Mouse (Mus musculus) liver, postnatal 0 days (tissue): ENCODE data around the gene Slc31a2. TPM values are rescaled to one million over a fixed set of nuclear protein-coding genes. Genes with fewer than 3 reads are reported as not detected.

Experiments
- ATAC-seq: fragments of 200-750 bp; cut with Nextera tagmentation; 2 replicates; pipeline ENCODE4 v1.8.0; 2017; ENCODE audit warnings: mild to moderate bottlenecking, moderate library complexity
- DNase-seq: peaks from one replicate; pipeline ENCODE4 v3.0.0-alpha.2; 2016
- H3K27ac ChIP-seq: fragments of 300-500 bp; sonication (generic); 2 replicates; pipeline ENCODE4 v1.5.1; 2014; ENCODE audit warnings: antibody characterized with exemption, moderate library complexity, mild to moderate bottlenecking, low read depth
- H3K27me3 ChIP-seq: fragments of 300-500 bp; sonication (generic); 2 replicates; pipeline ENCODE4 v1.6.1; 2014; ENCODE audit warnings: low read length, control low read depth, mixed read lengths; ENCODE audit not compliant: insufficient read depth
- H3K36me3 ChIP-seq: fragments of 300-500 bp; sonication (generic); replicated peaks from 2 replicates; pipeline ENCODE4 v1.6.1; 2014; ENCODE audit warnings: mild to moderate bottlenecking, control low read depth, low read length, moderate library complexity, mixed read lengths; ENCODE audit not compliant: insufficient read depth
- H3K4me1 ChIP-seq: fragments of 300-500 bp; sonication (generic); 2 replicates; pipeline ENCODE4 v1.6.1; 2014; ENCODE audit warnings: antibody characterized with exemption, mild to moderate bottlenecking, control low read depth; ENCODE audit not compliant: insufficient read depth
- H3K4me2 ChIP-seq: fragments of 300-500 bp; sonication (generic); 2 replicates; pipeline ENCODE4 v1.6.1; 2014; ENCODE audit warnings: low read depth, mild to moderate bottlenecking, low read length, moderate library complexity, mixed read lengths
- H3K4me3 ChIP-seq: fragments of 300-500 bp; sonication (generic); 2 replicates; pipeline ENCODE4 v1.5.1; 2014; ENCODE audit warnings: low read depth, low read length
- H3K9ac ChIP-seq: fragments of 300-500 bp; sonication (generic); replicated peaks from 2 replicates; pipeline ENCODE4 v1.6.1; 2014; ENCODE audit warnings: mild to moderate bottlenecking, moderate library complexity
- H3K9me3 ChIP-seq: fragments of 300-500 bp; sonication (generic); 2 replicates; pipeline ENCODE4 v1.6.1; 2016; ENCODE audit warnings: mild to moderate bottlenecking, control low read depth, low read length, mixed read lengths
- CTCF ChIP-seq: sonication (generic); IDR thresholded peaks from 2 replicates; pipeline ENCODE4 v1.5.1; 2016; ENCODE audit warnings: antibody characterized with exemption, low read depth
- EP300 ChIP-seq: IDR thresholded peaks from 2 replicates; pipeline ENCODE4 v1.6.1; 2016; ENCODE audit warnings: antibody characterized with exemption, low read depth, mild to moderate bottlenecking
- WGBS: fragments of 180-500 bp; shearing (Covaris S2); extraction: QIAGEN DNeasy Blood & Tissue Kit; methylation state at CpG from one replicate; pipeline ENCODE4 v1.1.7; 2014; ENCODE audit not compliant: insufficient replicate concordance; 5-methylcytosine and 5-hydroxymethylcytosine counted together
- polyA plus RNA-seq: library from polyadenylated mRNA; unstranded; fragments of >200 nt; fragmentation: Nextera tagmentation; extraction: Ambion mirVana; gene quantifications from 2 replicates; pipeline ENCODE4 v1.2.1, GENCODE M21; 2015

Slc31a2 gene
- polyA plus RNA-seq, 1 experiment from 2014 or later, result 9.2 TPM

DNA sequence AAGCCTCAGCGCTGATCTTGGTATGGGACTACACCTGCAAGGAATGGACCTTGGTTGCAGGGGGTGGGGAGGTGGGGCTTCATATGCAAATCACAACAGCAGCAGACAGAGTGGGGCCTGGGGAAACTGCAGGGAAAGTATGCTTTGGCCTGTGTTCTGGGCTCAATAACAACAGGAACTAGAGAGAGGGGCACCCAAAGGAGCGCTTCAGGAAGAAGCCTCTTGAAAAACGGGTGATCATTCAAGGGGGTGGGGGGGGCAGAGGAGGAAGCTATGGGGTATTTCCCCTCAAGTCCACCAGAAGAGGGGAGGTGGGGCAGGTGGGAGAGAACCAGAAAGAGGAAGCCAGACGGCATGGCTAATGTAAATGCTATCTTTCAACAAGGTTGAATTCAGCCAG, 14.0 kb upstream of the Slc31a2 start:
- Histone ChIP-seq H3K4me2 (no peak overlapping the region), H3K36me3 (no peaks in the 10 kb centered on the region), H3K4me3 (no peak overlapping the region), H3K4me1 (no peaks in the 10 kb centered on the region), H3K27ac (no peak overlapping the region), H3K9me3 (no peaks in the 10 kb centered on the region), H3K27me3 (no peaks in the 10 kb centered on the region), H3K9ac (no peak overlapping the region)
- ATAC-seq (no peak), DNase-seq (no peak)
- TF ChIP-seq EP300 (no peak), CTCF (no peak)
- WGBS, result 28% methylated on average over 4 of the region's 4 CpGs

DNA sequence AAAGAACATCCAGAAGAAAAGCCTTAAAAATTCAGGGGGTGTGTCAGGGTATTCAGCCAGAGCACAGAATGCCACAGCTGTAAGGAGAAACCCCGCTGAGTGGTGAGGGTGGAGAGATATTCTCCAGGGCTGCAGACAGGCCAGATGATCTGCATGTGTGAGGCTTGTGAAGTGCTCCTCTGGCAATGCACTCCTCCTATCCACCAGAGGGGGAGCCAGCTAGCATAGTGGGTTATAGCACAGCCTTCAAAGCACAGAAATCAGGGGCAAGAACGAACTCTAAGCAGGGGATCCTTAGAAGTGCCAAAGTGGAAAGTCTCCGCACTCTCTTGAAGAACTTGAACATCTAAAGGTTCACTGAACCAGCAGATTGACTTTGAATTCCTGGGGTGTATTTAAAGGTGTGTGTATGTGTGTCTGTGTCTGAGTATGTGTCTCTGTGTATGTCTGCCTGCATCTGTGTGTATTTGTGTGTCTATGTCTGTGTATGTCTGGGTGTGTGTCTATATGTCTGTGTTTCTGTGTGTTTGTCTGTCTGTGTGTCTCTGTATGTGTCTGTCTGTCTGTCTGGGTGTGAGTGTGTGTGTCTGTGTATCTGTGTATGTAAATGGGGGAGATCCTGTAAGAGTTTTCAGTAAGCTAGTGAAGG, 11.3 kb upstream of the Slc31a2 start:
- no peak for DNase-seq
- TF ChIP-seq CTCF (peak; percentile 42), EP300 (no peak)

GRCm38 (mm10) chr4:62251776-62252175, 10.6 kb upstream of the Slc31a2 start:
- H3K4me3 ChIP-seq, result no peak overlapping the region
- no peaks in the 10 kb centered on the region for H3K27me3 ChIP-seq
- no peak overlapping the region for H3K9ac ChIP-seq
- 75% methylated on average over 4 of the region's 4 CpGs for WGBS
- H3K27ac ChIP-seq, result no peak overlapping the region
- H3K9me3 ChIP-seq, result no peaks in the 10 kb centered on the region
- H3K4me2 ChIP-seq, result no peak overlapping the region
- H3K36me3 ChIP-seq, result no peaks in the 10 kb centered on the region
- TF ChIP-seq CTCF (no peak), EP300 (no peak)
- no peak for DNase-seq
- ATAC-seq, result no peak
- H3K4me1 ChIP-seq, result no peaks in the 10 kb centered on the region

More for the DNA sequence above, 11.3 kb upstream of the Slc31a2 start:
- Histone ChIP-seq H3K9me3 (no peaks in the 10 kb centered on the region), H3K4me1 (no peaks in the 10 kb centered on the region), H3K4me3 (no peak overlapping the region), H3K9ac (no peak overlapping the region), H3K4me2 (no peak overlapping the region), H3K36me3 (no peaks in the 10 kb centered on the region), H3K27me3 (no peaks in the 10 kb centered on the region), H3K27ac (no peak overlapping the region)
- WGBS, result 47% methylated on average over 3 of the region's 3 CpGs
- no peak for ATAC-seq

- no peaks in the 10 kb centered on the region for H3K9me3 ChIP-seq
- TF ChIP-seq CTCF (no peak), EP300 (no peak)
- no peaks in the 10 kb centered on the region for H3K4me1 ChIP-seq
- WGBS, result 52% methylated on average over 8 of the region's 8 CpGs
- no peak overlapping the region for H3K27ac ChIP-seq
- no peaks in the 10 kb centered on the region for H3K36me3 ChIP-seq
- no peaks in the 10 kb centered on the region for H3K27me3 ChIP-seq
- H3K9ac ChIP-seq, result no peak overlapping the region
- H3K4me3 ChIP-seq, result no peak overlapping the region
- ATAC-seq (no peak), DNase-seq (no peak)
- H3K4me2 ChIP-seq, result no peak overlapping the region
Observed at GRCm38 (mm10) chr4:62254551-62254950, 7.8 kb upstream of the Slc31a2 start.

DNA sequence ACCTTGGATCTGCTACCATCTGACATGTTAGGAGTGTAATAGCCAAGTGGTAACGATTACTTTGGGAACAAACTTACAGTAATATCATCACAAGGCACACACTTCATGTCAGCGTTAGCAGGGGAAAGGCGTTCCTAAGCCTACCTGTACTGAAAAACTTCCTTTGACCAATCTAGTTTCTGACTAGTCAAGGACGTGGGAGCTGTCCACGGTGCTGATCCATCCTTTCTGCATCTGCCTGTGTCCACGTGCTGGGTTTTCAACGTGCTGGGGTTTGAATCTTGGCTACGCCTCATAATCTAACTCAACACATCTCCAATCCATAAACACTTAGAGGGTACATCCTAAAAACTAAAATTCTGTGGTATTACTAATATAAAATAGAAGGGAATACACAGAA, 5.4 kb upstream of the Slc31a2 start:
- TF ChIP-seq EP300 (no peak), CTCF (no peak)
- Histone ChIP-seq H3K27ac (no peak overlapping the region), H3K4me2 (no peak overlapping the region), H3K4me1 (no peaks in the 10 kb centered on the region), H3K9me3 (no peaks in the 10 kb centered on the region), H3K4me3 (no peak overlapping the region), H3K9ac (no peak overlapping the region), H3K27me3 (no peaks in the 10 kb centered on the region), H3K36me3 (no peaks in the 10 kb centered on the region)
- ATAC-seq (no peak), DNase-seq (peak; percentile 55)
- WGBS, result 23% methylated on average over 8 of the region's 8 CpGs

- Histone ChIP-seq H3K9me3 (no peaks in the 10 kb centered on the region), H3K27me3 (no peaks in the 10 kb centered on the region), H3K4me1 (peaks cover 3% of the 10 kb centered on the region; the same call in 1 of the 2 replicates), H3K27ac (no peak overlapping the region), H3K4me2 (no peak overlapping the region), H3K36me3 (no peaks in the 10 kb centered on the region), H3K4me3 (no peak overlapping the region), H3K9ac (no peak overlapping the region)
- 39% methylated on average over 7 of the region's 7 CpGs for WGBS
- no peak for ATAC-seq
- no peak for TF ChIP-seq EP300
- peak; percentile 46 for TF ChIP-seq CTCF
- DNase-seq, result no peak
Observed at GRCm38 (mm10) chr4:62263133-62263844, 927 bp downstream of the Slc31a2 start.
